Mouse (Mus musculus): ENCODE results near the gene Galnt16. TPM values are rescaled to one million over a fixed set of nuclear protein-coding genes. Genes with fewer than 3 reads are reported as not detected.

Gene Galnt16
- polyA plus RNA-seq, 1 experiment = not detected

GRCm38 (mm10) chr12:80662322-80662721 lies 144.2 kb downstream of the Galnt16 start:
- TF ChIP-seq GATA1 (IDR thresholded peaks at IDR 0.05; ENCODE audit: low read length) = no peak

- no peak for TF ChIP-seq GATA1 (IDR thresholded peaks at IDR 0.05; ENCODE audit: low read length)
Observed at GRCm38 (mm10) chr12:80663935-80664334, 145.9 kb downstream of the Galnt16 start.

GRCm38 (mm10) chr12:80668391-80668790 lies 150.3 kb downstream of the Galnt16 start:
- TF ChIP-seq GATA1 (IDR thresholded peaks at IDR 0.05; ENCODE audit: low read length) = peak; percentile 62

- no peak for TF ChIP-seq GATA1 (IDR thresholded peaks at IDR 0.05; ENCODE audit: low read length)
Observed at GRCm38 (mm10) chr12:80673170-80673569, 155.1 kb downstream of the Galnt16 start.

Other genes with a start within 250 kb of the Galnt16 start
- gene Dcaf5, start 81.7 kb upstream of the Galnt16 start, polyA plus RNA-seq (2012) = 14.4 and 15.2 TPM in 2 replicates
- gene Exd2, start 55.2 kb upstream of the Galnt16 start, polyA plus RNA-seq (2012) = 2.0 and 3.0 TPM in 2 replicates
- gene Slc39a9, start 125.6 kb downstream of the Galnt16 start, polyA plus RNA-seq (2012) = 15.7 and 17.9 TPM in 2 replicates
- 20.0 and 67.6 TPM in 2 replicates for gene Erh, start 126.1 kb downstream of the Galnt16 start, polyA plus RNA-seq (2012)
- not detected in 2 replicates for gene Plekhd1, start 174.3 kb downstream of the Galnt16 start, polyA plus RNA-seq (2012)
- gene Ccdc177, start 242.4 kb downstream of the Galnt16 start, polyA plus RNA-seq (2012) = not detected in 2 replicates